Mouse (Mus musculus): Measurements from ENCODE around the gene Ric8b.

Gene Ric8b

GRCm38 (mm10) chr10:84963126-84963525, 45.7 kb downstream of the Ric8b start:
- no peak for DNase-seq

- DNase-seq = no peak
These were observed 46.3 kb downstream of the Ric8b start for GRCm38 (mm10) chr10:84963726-84964125.

GRCm38 (mm10) chr10:84966542-84966941, 49.1 kb downstream of the Ric8b start:
- no peak for DNase-seq

GRCm38 (mm10) chr10:84967645-84968044, 50.2 kb downstream of the Ric8b start:
- no peak for DNase-seq

GRCm38 (mm10) chr10:84968852-84969704, 51.7 kb downstream of the Ric8b start:
- no peak for DNase-seq

- no peak for DNase-seq
These were observed 57.8 kb downstream of the Ric8b start for GRCm38 (mm10) chr10:84975264-84975663.

- DNase-seq = no peak
These were observed 59.4 kb downstream of the Ric8b start for GRCm38 (mm10) chr10:84976588-84977351.

GRCm38 (mm10) chr10:84980291-84980690, 62.9 kb downstream of the Ric8b start:
- DNase-seq = no peak

GRCm38 (mm10) chr10:84981441-84981840, 64.0 kb downstream of the Ric8b start:
- DNase-seq = no peak

- DNase-seq = no peak
These were observed 65.3 kb downstream of the Ric8b start for GRCm38 (mm10) chr10:84982675-84983074.

- DNase-seq = peak; percentile 53 to 55
These were observed 68.5 kb downstream of the Ric8b start for GRCm38 (mm10) chr10:84985956-84986355.

- no peak for DNase-seq
These were observed 70.2 kb downstream of the Ric8b start for GRCm38 (mm10) chr10:84987666-84988065.

GRCm38 (mm10) chr10:84988650-84989049, 71.2 kb downstream of the Ric8b start:
- DNase-seq = no peak

GRCm38 (mm10) chr10:84994346-84994745, 76.9 kb downstream of the Ric8b start:
- DNase-seq = no peak

- no peak for DNase-seq
These were observed 77.6 kb downstream of the Ric8b start for GRCm38 (mm10) chr10:84994971-84995370.

- DNase-seq = no peak
These were observed 79.0 kb downstream of the Ric8b start for GRCm38 (mm10) chr10:84996366-84996765.

GRCm38 (mm10) chr10:84997571-84998224, 80.3 kb downstream of the Ric8b start:
- no peak for DNase-seq

GRCm38 (mm10) chr10:84998225-84998579, 80.8 kb downstream of the Ric8b start:
- no peak for DNase-seq

GRCm38 (mm10) chr10:85001920-85002319, 84.5 kb downstream of the Ric8b start:
- DNase-seq = no peak

- DNase-seq = no peak
These were observed 86.0 kb downstream of the Ric8b start for GRCm38 (mm10) chr10:85003190-85004026.

GRCm38 (mm10) chr10:85006573-85007310, 89.3 kb downstream of the Ric8b start:
- DNase-seq = no peak

All from thymus, postnatal 36 days (tissue).